Mouse (Mus musculus): ENCODE results near the gene Gpha2. TPM values are rescaled to one million over a fixed set of nuclear protein-coding genes. Genes with fewer than 3 reads are reported as not detected.

The Gpha2 gene
- total RNA-seq, 2 experiments from 2014 or later = 40.5 to 50.4 TPM

DNA sequence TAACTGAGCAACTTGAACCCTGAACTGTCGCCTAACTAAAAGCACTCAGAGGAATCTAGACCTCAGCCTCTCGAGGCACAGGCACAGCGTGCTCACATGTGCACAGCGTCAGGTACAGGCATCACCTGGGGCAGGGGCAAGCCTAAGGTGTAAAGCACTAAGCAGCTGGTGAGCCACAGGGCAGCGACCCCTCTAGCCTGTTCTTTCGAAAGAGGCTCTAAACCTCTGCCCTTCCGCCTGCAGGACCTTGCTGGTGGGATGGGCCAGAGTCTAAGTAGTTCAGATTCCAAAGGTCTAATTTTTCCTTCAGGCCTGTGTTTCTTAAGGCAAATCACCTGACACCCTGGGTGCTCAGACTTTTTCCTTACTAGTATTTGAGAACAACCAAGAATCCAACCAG is 45.9 kb downstream of the Gpha2 start:
- no peak for DNase-seq (ENCODE audit: low spot score in 2 of 2)

DNA sequence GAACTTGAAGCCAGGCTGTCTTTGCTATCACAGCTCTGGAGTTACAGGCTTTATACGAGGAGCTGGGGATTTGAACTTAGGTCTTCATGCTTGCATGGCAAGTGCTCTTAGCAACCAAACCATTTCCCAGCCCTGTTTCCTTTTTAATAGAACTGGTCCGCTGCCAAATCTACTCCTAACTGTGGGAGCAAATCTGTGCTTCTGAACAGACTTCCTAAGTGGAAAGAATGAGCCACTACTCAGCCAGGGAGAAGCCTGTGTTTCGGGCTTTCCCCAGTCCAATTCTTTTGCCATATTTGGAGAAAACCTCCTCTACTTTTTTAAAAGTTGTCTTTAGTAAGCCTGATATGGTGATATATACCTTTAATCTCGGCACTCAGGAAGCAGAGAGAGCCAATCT is 46.6 kb downstream of the Gpha2 start:
- DNase-seq (ENCODE audit: low spot score in 2 of 2) = no peak

DNA sequence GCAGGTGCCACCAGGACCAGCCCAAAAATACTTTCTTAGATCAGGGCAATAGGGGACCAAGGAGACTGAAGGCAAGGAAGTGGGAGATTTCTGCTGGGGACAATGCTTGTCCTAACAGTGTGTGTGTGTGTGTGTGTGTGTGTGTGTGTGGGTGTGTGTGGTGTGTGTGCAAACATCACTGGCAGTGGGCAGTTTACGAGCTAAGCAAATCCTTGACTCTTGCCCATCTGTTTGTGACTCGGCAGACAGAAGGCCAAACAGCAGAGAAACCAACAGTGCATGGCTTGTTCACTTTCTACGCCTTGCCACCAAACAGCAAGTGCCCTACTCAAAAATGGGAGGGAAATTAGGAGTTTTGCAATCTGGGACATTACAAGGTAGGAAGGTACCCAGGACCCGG is 47.4 kb downstream of the Gpha2 start:
- DNase-seq (ENCODE audit: low spot score in 2 of 2) = no peak

DNA sequence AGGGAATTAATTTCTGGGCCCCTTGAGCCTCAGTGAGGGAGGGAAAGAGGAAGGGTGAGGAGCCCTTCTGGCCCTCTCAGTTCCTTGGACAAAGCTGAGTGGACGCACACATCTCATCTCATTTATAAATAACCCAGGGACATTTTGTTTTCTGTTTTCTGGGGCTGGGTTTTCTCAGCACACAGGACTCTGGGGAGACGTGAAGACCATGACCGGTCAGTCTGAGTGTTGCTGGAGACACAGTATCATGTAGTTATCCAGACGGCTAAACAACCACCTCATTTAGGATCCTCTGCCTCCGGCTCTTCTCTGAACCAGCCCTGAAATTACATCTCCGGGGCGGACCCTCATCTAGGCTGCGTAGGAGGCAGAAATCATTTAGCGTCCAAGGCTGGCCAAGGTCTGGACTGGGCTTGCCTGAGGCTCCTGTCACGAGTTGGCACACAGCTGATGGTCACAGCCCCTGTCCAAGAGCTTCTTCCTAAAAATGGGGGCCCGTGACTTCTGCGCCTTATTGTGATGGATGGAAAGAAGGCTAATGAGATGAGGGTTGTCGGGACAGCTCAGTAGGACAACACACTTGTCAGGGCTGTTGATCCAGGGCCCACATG is 47.9 kb downstream of the Gpha2 start:
- no peak for DNase-seq (ENCODE audit: low spot score in 2 of 2)

DNA sequence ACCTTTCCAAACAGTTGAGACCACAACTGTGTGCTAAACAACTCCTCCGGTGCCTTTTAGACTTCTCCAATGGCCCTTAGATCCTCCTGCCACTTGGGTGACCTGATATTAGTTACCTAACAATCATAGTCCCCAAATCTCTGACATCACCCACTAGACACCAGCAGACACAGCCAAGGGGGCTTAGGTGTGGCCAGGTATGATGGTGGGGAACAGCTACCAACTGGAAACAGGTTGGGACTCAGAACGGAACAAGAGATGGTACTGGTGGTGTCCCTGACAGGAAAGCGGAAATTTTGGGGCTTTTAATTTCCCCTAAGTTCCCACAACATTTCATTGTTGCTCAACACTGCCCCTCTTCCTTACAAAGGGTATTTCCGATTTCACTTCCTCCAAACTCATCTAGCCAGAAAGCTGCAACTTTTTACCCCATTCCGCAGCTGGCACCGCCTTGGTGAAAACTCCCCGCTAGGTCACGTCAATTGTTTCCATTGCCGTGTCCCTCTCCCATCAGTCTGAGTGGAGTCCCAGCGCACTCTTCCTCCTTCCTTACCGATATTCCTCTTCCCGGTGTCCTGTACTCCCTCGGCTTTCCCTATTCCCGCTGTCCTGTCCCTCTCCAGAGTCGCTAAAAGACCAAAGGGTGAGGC is 49.7 kb downstream of the Gpha2 start:
- no peak for DNase-seq (ENCODE audit: low spot score in 2 of 2)

DNA sequence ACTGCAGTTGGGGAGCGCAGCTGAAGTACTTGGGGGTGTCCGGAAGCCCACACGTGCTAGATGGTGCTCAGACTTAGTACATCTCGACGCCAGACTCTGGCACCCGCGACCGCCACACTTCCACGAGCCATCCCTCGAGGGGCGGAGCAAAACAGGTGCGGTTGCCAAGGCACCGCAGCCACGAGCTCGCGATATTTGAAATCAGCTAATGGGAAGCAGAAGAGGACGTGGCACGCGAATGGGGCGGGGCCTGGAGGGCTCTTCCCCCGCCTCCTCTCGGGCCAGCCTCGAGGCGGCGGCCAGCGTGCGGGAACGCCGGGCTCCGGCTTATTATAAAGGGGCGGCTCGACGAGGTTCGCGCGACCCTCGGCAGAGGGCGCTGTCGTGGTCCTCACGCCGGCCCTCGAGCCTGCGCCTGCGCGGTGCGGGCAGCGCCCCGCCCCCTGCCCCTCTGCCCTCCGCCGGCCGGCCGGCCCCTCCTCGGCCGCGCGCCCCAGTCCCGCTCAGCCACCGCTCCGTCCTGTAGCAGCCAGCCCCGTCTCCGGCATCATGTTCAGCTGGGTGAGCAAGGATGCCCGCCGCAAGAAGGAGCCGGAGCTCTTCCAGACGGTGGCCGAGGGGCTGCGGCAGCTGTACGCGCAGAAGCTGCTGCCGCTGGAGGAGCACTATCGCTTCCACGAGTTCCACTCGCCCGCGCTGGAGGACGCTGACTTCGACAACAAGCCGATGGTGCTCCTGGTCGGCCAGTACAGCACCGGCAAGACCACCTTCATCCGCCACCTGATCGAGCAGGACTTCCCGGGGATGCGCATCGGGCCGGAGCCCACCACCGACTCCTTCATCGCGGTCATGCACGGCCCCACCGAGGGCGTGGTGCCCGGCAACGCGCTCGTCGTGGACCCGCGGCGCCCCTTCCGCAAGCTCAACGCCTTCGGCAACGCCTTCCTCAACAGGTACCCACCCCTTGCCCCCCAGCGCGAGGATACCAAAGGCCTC is 50.5 kb downstream of the Gpha2 start, which contains the start of gene Ehd1:
Gene Ehd1, plus strand, starts transcription at position 300 of the 996 bp plus-strand sequence.
- peak; percentile 91 to 96 for DNase-seq (ENCODE audit: low spot score in 2 of 2)

Small RNA genes lying within 50 kb of the gene (microRNA-seq; reads per million reads assigned to microRNA genes)
- 236 reads per million, percentile 57 among the genes with 10 or more reads in this experiment for gene Mir192
- 65.7 reads per million, percentile 41 among the genes with 10 or more reads in this experiment for gene Mir194-2

Other genes starting within 250 kb of the Gpha2 start
- gene Slc22a20, start 240.2 kb upstream of the Gpha2 start, total RNA-seq (2021) = not detected
- 10 to 100 TPM; 28.5 to 43.9 TPM for gene Capn1, start 210.5 kb upstream of the Gpha2 start, total RNA-seq (2021)
- 10 to 100 TPM; 45.8 to 48.1 TPM for gene Syvn1, start 179.8 kb upstream of the Gpha2 start, total RNA-seq (2021)
- 10 to 100 TPM; 55.6 to 63.5 TPM for gene Mrpl49, start 168.6 kb upstream of the Gpha2 start, total RNA-seq (2021)
- gene Fau, start 168.5 kb upstream of the Gpha2 start, total RNA-seq (2021) = 1,000 to 10,000 TPM; 1,446 to 1,549 TPM
- 10 to 100 TPM; 28.0 to 31.0 TPM for gene Znhit2, start 165.2 kb upstream of the Gpha2 start, total RNA-seq (2021)
- 10 to 100 TPM; 17.0 to 25.1 TPM for gene Tm7sf2, start 158.0 kb upstream of the Gpha2 start, total RNA-seq (2021)
- gene Vps51, start 149.1 kb upstream of the Gpha2 start, total RNA-seq (2021) = 10 to 100 TPM; 80.2 to 83.4 TPM
- gene Tmem262, start 146.3 kb upstream of the Gpha2 start, total RNA-seq (2021) = not detected
- gene Gm28374, start 144.1 kb upstream of the Gpha2 start, total RNA-seq (2021) = under 1 TPM in 1 of 2 experiments, not detected in 1; 0.95 TPM
- gene Zfpl1, start 141.4 kb upstream of the Gpha2 start, total RNA-seq (2021) = 10 to 100 TPM; 49.6 to 52.9 TPM
- gene Cdca5, start 141.4 kb upstream of the Gpha2 start, total RNA-seq (2021) = 10 to 100 TPM; 12.4 to 13.7 TPM
- gene AC131692.1, start 132.0 kb upstream of the Gpha2 start, total RNA-seq (2021) = under 1 TPM; 0.62 to 0.98 TPM
- gene Naaladl1, start 120.6 kb upstream of the Gpha2 start, total RNA-seq (2021) = 1 to 10 TPM in 1 of 2 experiments, under 1 TPM in 1; 0.73 to 1.1 TPM
- gene Sac3d1, start 107.7 kb upstream of the Gpha2 start, total RNA-seq (2021) = 10 to 100 TPM; 18.6 TPM
- gene Snx15, start 98.1 kb upstream of the Gpha2 start, total RNA-seq (2021) = 10 to 100 TPM; 27.1 to 27.7 TPM
- 1 to 10 TPM in 1 of 2 experiments, under 1 TPM in 1; 0.81 to 2.0 TPM for gene Batf2, start 85.4 kb upstream of the Gpha2 start, total RNA-seq (2021)
- gene Arl2, start 84.8 kb upstream of the Gpha2 start, total RNA-seq (2021) = 10 to 100 TPM; 64.2 to 65.1 TPM
- gene Majin, start 42.0 kb upstream of the Gpha2 start, total RNA-seq (2021) = 1 to 10 TPM; 2.1 to 3.5 TPM
- 10 to 100 TPM; 68.4 to 71.2 TPM for gene Ppp2r5b, start 9.5 kb downstream of the Gpha2 start, total RNA-seq (2021)
- 10 to 100 TPM; 40.0 to 41.1 TPM for gene Atg2a, start 15.3 kb downstream of the Gpha2 start, total RNA-seq (2021)
- gene Ehd1, start 50.3 kb downstream of the Gpha2 start, total RNA-seq (2021) = 10 to 100 TPM; 88.2 to 90.2 TPM
- gene Cdc42bpg, start 80.1 kb downstream of the Gpha2 start, total RNA-seq (2021) = 10 to 100 TPM; 18.4 to 20.6 TPM
- gene Men1, start 108.6 kb downstream of the Gpha2 start, total RNA-seq (2021) = 10 to 100 TPM; 44.3 to 47.5 TPM
- gene Map4k2, start 114.8 kb downstream of the Gpha2 start, total RNA-seq (2021) = 10 to 100 TPM; 61.1 to 62.0 TPM
- 100 to 1,000 TPM; 270 to 308 TPM for gene Sf1, start 137.3 kb downstream of the Gpha2 start, total RNA-seq (2021)
- 100 to 1,000 TPM in 1 of 2 experiments, 10 to 100 TPM in 1; 81.8 to 113 TPM for gene Pygm, start 158.0 kb downstream of the Gpha2 start, total RNA-seq (2021)
- 10 to 100 TPM; 48.5 to 55.9 TPM for gene Rasgrp2, start 173.0 kb downstream of the Gpha2 start, total RNA-seq (2021)
- 10 to 100 TPM; 17.8 to 18.3 TPM for gene Nrxn2, start 192.4 kb downstream of the Gpha2 start, total RNA-seq (2021)